Mouse (Mus musculus) MEL (cell line): ENCODE data around the gene Asgr2. TPM values are rescaled to one million over a fixed set of nuclear protein-coding genes. Genes with fewer than 3 reads are reported as not detected.

ENCODE experiments used
- DNase-seq: peaks from one replicate; pipeline ENCODE4 v3.0.0; 2011; ENCODE audit warnings: low read depth, low spot score
- H3K27ac ChIP-seq: 2 replicates; pipeline ENCODE4 v1.5.1; 2012; ENCODE audit warnings: low read depth, mild to moderate bottlenecking, control low read depth, low read length, moderate library complexity; ENCODE audit not compliant: control insufficient read depth
- H3K27me3 ChIP-seq, 2 experiments: fragments of 150-350 bp in 1 of 2; sonication (generic) in 1 of 2; 2 replicates each; pipeline ENCODE4 v1.6.1; 2012; ENCODE audit warnings: low read length in 2 of 2, mild to moderate bottlenecking in 2 of 2, improper control_type of control experiment in 1 of 2, moderate library complexity in 1 of 2; ENCODE audit not compliant: insufficient read depth in 2 of 2, control insufficient read depth in 1 of 2
- H3K36me3 ChIP-seq, 2 experiments: 2 replicates each; pipeline ENCODE4 v1.6.1; 2012 to 2014; ENCODE audit warnings: low read length in 2 of 2, improper control_type of control experiment in 1 of 2, inconsistent platforms in 1 of 2, mild to moderate bottlenecking in 1 of 2; ENCODE audit not compliant: insufficient read depth in 2 of 2, control insufficient read depth in 1 of 2
- H3K4me1 ChIP-seq, 2 experiments: fragments of 150-350 bp in 1 of 2; sonication (generic) in 1 of 2; 2 replicates each; pipeline ENCODE4 v1.6.1; 2012; ENCODE audit warnings: low read length in 2 of 2, improper control_type of control experiment in 1 of 2, mild to moderate bottlenecking in 1 of 2; ENCODE audit not compliant: insufficient read depth in 2 of 2, control insufficient read depth in 1 of 2
- H3K4me3 ChIP-seq, 2 experiments: fragments of 150-350 bp in 1 of 2; sonication (generic) in 1 of 2; 2 replicates each; pipeline ENCODE4 v1.5.1; 2012; ENCODE audit warnings: low read depth in 2 of 2, low read length in 2 of 2, mild to moderate bottlenecking in 2 of 2, moderate library complexity in 2 of 2, control low read depth in 1 of 2, improper control_type of control experiment in 1 of 2; ENCODE audit not compliant: control insufficient read depth in 1 of 2, insufficient read depth in 1 of 2
- H3K79me2 ChIP-seq: 2 replicates; pipeline ENCODE4 v1.6.1; 2012; ENCODE audit warnings: mild to moderate bottlenecking, low read length, moderate library complexity; ENCODE audit not compliant: control insufficient read depth, poor library complexity, insufficient read depth
- H3K9ac ChIP-seq: 2 replicates; pipeline ENCODE4 v1.6.1; 2012; ENCODE audit warnings: low read depth, mild to moderate bottlenecking, control low read depth, low read length, moderate library complexity; ENCODE audit not compliant: control insufficient read depth, poor library complexity, severe bottlenecking
- H3K9me3 ChIP-seq: fragments of 150-350 bp; sonication (generic); replicated peaks from 2 replicates; pipeline ENCODE4 v1.6.1; 2012; ENCODE audit warnings: mild to moderate bottlenecking, low read length, improper control_type of control experiment, moderate library complexity; ENCODE audit not compliant: insufficient read depth
- BHLHE40 ChIP-seq: IDR thresholded peaks from 2 replicates; pipeline ENCODE4 v1.6.1; 2012; ENCODE audit warnings: low read depth, mild to moderate bottlenecking, inconsistent platforms, low read length, improper control_type of control experiment, borderline replicate concordance
- CHD1 ChIP-seq: IDR thresholded peaks from 2 replicates; pipeline ENCODE4 v1.6.1; 2012; ENCODE audit warnings: low read depth, mild to moderate bottlenecking, inconsistent platforms, low read length, improper control_type of control experiment
- CTCF ChIP-seq, 3 experiments: IDR thresholded peaks in 2 of 3; conservative IDR thresholded peaks in 1 of 3; 2 replicates each; pipeline ENCODE4 v1.5.1; 2011 to 2012; ENCODE audit warnings: low read length in 3 of 3, low read depth in 2 of 3, mild to moderate bottlenecking in 2 of 3, improper control_type of control experiment in 1 of 3, inconsistent platforms in 1 of 3, mixed read lengths in 1 of 3, moderate library complexity in 1 of 3; ENCODE audit not compliant: control insufficient read depth in 1 of 3, insufficient read depth in 1 of 3, poor library complexity in 1 of 3, severe bottlenecking in 1 of 3
- E2F4 ChIP-seq: IDR thresholded peaks from 2 replicates; pipeline ENCODE4 v1.6.1; 2011; ENCODE audit warnings: low read depth, low read length, improper control_type of control experiment, borderline replicate concordance
- EP300 ChIP-seq, 2 experiments: IDR thresholded peaks; 2 replicates each; pipeline ENCODE4 v1.6.1; 2011; ENCODE audit warnings: improper control_type of control experiment in 2 of 2, low read length in 2 of 2, low read depth in 1 of 2, mild to moderate bottlenecking in 1 of 2
- ETS1 ChIP-seq: IDR thresholded peaks from 2 replicates; pipeline ENCODE4 v1.6.1; 2012; ENCODE audit warnings: low read depth, mild to moderate bottlenecking, inconsistent platforms, low read length, improper control_type of control experiment, moderate library complexity
- GATA1 ChIP-seq: IDR thresholded peaks from 2 replicates; pipeline ENCODE4 v1.6.1; 2011; ENCODE audit warnings: low read depth, low read length, improper control_type of control experiment
- HCFC1 ChIP-seq: IDR thresholded peaks from 2 replicates; pipeline ENCODE4 v1.6.1; 2012; ENCODE audit warnings: low read depth, mild to moderate bottlenecking, inconsistent platforms, low read length, improper control_type of control experiment, moderate library complexity
- JUND ChIP-seq: IDR thresholded peaks from 2 replicates; pipeline ENCODE4 v1.6.1; 2011; ENCODE audit warnings: low read depth, mild to moderate bottlenecking, improper control_type of control experiment, low read length
- KAT2A ChIP-seq: conservative IDR thresholded peaks from 2 replicates; pipeline ENCODE4 v1.6.1; 2012; ENCODE audit warnings: low read depth, low read length, improper control_type of control experiment, inconsistent platforms
- MAX ChIP-seq: IDR thresholded peaks from 2 replicates; pipeline ENCODE4 v1.6.1; 2011; ENCODE audit warnings: low read length, improper control_type of control experiment
- MAZ ChIP-seq: IDR thresholded peaks from 2 replicates; pipeline ENCODE4 v1.6.1; 2012; ENCODE audit warnings: low read depth, mild to moderate bottlenecking, inconsistent platforms, low read length, improper control_type of control experiment
- MXI1 ChIP-seq: IDR thresholded peaks from 2 replicates; pipeline ENCODE4 v1.6.1; 2011; ENCODE audit warnings: mild to moderate bottlenecking, low read depth, low read length, improper control_type of control experiment
- MYB ChIP-seq: IDR thresholded peaks from 2 replicates; pipeline ENCODE4 v1.6.1; 2011; ENCODE audit warnings: mild to moderate bottlenecking, low read depth, low read length, improper control_type of control experiment
- MYC ChIP-seq: IDR thresholded peaks from 2 replicates; pipeline ENCODE4 v1.6.1; 2011; ENCODE audit warnings: low read depth, mild to moderate bottlenecking, low read length, improper control_type of control experiment, moderate library complexity
- NELFE ChIP-seq: IDR thresholded peaks from 2 replicates; pipeline ENCODE4 v1.6.1; 2011; ENCODE audit warnings: low read depth, low read length, improper control_type of control experiment
- NRF1 ChIP-seq: IDR thresholded peaks from 2 replicates; pipeline ENCODE4 v1.6.1; 2014; ENCODE audit warnings: low read depth, mild to moderate bottlenecking, inconsistent platforms, low read length, improper control_type of control experiment, moderate library complexity; ENCODE audit not compliant: poor library complexity, insufficient read depth, severe bottlenecking
- POLR2A ChIP-seq, 2 experiments: IDR thresholded peaks; 2 replicates each; pipeline ENCODE4 v1.6.1; 2011 to 2012; ENCODE audit warnings: low read length in 2 of 2, mild to moderate bottlenecking in 2 of 2, control low read depth in 1 of 2, improper control_type of control experiment in 1 of 2, low read depth in 1 of 2, moderate library complexity in 1 of 2; ENCODE audit not compliant: control insufficient read depth in 1 of 2, insufficient read depth in 1 of 2, poor library complexity in 1 of 2
- RAD21 ChIP-seq: IDR thresholded peaks from 2 replicates; pipeline ENCODE4 v1.6.1; 2011; ENCODE audit warnings: mild to moderate bottlenecking, low read depth, low read length, improper control_type of control experiment
- SMC3 ChIP-seq: IDR thresholded peaks from 2 replicates; pipeline ENCODE4 v1.6.1; 2011; ENCODE audit warnings: low read depth, low read length, improper control_type of control experiment
- TBP ChIP-seq: IDR thresholded peaks from 2 replicates; pipeline ENCODE4 v1.8.0; 2011; ENCODE audit warnings: low read depth, low read length, improper control_type of control experiment
- USF1 ChIP-seq: IDR thresholded peaks from 2 replicates; pipeline ENCODE4 v1.6.1; 2014; ENCODE audit warnings: low read depth, mild to moderate bottlenecking, inconsistent platforms, low read length, improper control_type of control experiment, moderate library complexity
- ZKSCAN1 ChIP-seq: IDR thresholded peaks from 2 replicates; pipeline ENCODE4 v1.6.1; 2012; ENCODE audit warnings: low read depth, mild to moderate bottlenecking, inconsistent platforms, low read length, improper control_type of control experiment, moderate library complexity
- polyA plus RNA-seq, 2 experiments: library from polyadenylated mRNA; stranded (reverse) in 1 of 2; unstranded in 1 of 2; fragments of >175 nt in 1 of 2; fragments of >200 nt in 1 of 2; gene quantifications; 2 replicates each; pipeline versions ENCODE4 v1.2.1 to v1.2.4; 2012; ENCODE audit warnings: low replicate concordance in 2 of 2, low read depth in 1 of 2; ENCODE audit not compliant: insufficient read length in 2 of 2, insufficient read depth in 1 of 2, missing spikeins in 1 of 2
- total RNA-seq: library from RNA; depleted of rRNA; stranded (reverse); fragments of 300-350 nt; gene quantifications from 2 replicates; pipeline ENCODE4 v1.2.3, GENCODE M21; 2012

The Asgr2 gene
- total and polyA plus RNA-seq, 3 experiments, result not detected

- no peaks in the 10 kb centered on the region for H3K27me3 ChIP-seq
- TF ChIP-seq SMC3 (no peak), E2F4 (no peak), NRF1 (no peak), MAX (no peak), ZKSCAN1 (no peak), MYB (no peak), USF1 (no peak)
- no peak overlapping the region for H3K4me3 ChIP-seq
Observed at GRCm38 (mm10) chr11:70045435-70045834, 47.0 kb upstream of the Asgr2 start.

GRCm38 (mm10) chr11:70049366-70049765 is 43.1 kb upstream of the Asgr2 start:
- Histone ChIP-seq H3K9ac (no peak overlapping the region), H3K27ac (no peak overlapping the region), H3K27me3 (no peaks in the 10 kb centered on the region; a peak in 1 of 4 replicates), H3K9me3 (no peaks in the 10 kb centered on the region), H3K4me1 (no peaks in the 10 kb centered on the region), H3K36me3 (no peaks in the 10 kb centered on the region), H3K79me2 (no peaks in the 10 kb centered on the region), H3K4me3 (no peak overlapping the region)
- TF ChIP-seq KAT2A (no peak), JUND (no peak), GATA1 (no peak), USF1 (no peak), ZKSCAN1 (no peak), ETS1 (no peak), HCFC1 (no peak), TBP (no peak), SMC3 (no peak), EP300 (IDR thresholded peaks at IDR 0.05; ENCODE audit: low read depth in 1 of 2, low read length in 2 of 2) (no peak), POLR2A (IDR thresholded peaks at IDR 0.05; ENCODE audit: control insufficient read depth in 1 of 2, insufficient read depth in 1 of 2, low read depth in 1 of 2, low read length in 2 of 2, poor library complexity in 1 of 2) (no peak), MAZ (no peak), NELFE (no peak), MYC (no peak), CHD1 (no peak), BHLHE40 (no peak), MXI1 (no peak), RAD21 (no peak), NRF1 (no peak), CTCF (IDR thresholded peaks at IDR 0.05 in 2 of 3, conservative IDR thresholded peaks at IDR 0.05 in 1 of 3; ENCODE audit: control insufficient read depth in 1 of 3, insufficient read depth in 1 of 3, low read depth in 2 of 3, low read length in 3 of 3, poor library complexity in 1 of 3, severe bottlenecking in 1 of 3) (no peak)
- no peak for DNase-seq

More at GRCm38 (mm10) chr11:70045435-70045834, 47.0 kb upstream of the Asgr2 start:
- H3K27ac ChIP-seq, result no peak overlapping the region
- H3K4me1 ChIP-seq, result no peaks in the 10 kb centered on the region
- no peaks in the 10 kb centered on the region for H3K9me3 ChIP-seq
- no peak overlapping the region for H3K9ac ChIP-seq
- no peaks in the 10 kb centered on the region for H3K79me2 ChIP-seq
- DNase-seq, result no peak
- no peaks in the 10 kb centered on the region for H3K36me3 ChIP-seq
